Mouse (Mus musculus) hindbrain, postnatal 0 days (tissue): Measurements from ENCODE around the gene Stat2. TPM values are rescaled to one million over a fixed set of nuclear protein-coding genes. Genes with fewer than 3 reads are reported as not detected.
"Not testable (repeated sequence)": the region's sequence is repeated elsewhere in the genome, so short reads cannot be mapped to it uniquely, and the experiment has no call there.

Source experiments
- ATAC-seq: fragments of 200-750 bp; cut with Nextera tagmentation; 2 replicates; pipeline ENCODE4 v1.8.0; 2017; ENCODE audit warnings: mild to moderate bottlenecking, moderate TSS enrichment, moderate library complexity
- DNase-seq: peaks from one replicate; pipeline ENCODE4 v3.0.0-alpha.2; 2015; ENCODE audit warnings: low spot score
- H3K27ac ChIP-seq: fragments of 300-500 bp; sonication (generic); 2 replicates; pipeline ENCODE4 v1.5.1; 2014; ENCODE audit warnings: mild to moderate bottlenecking
- H3K27me3 ChIP-seq: fragments of 300-500 bp; sonication (generic); 2 replicates; pipeline ENCODE4 v1.6.1; 2014; ENCODE audit warnings: low read length, mixed read lengths; ENCODE audit not compliant: insufficient read depth
- H3K36me3 ChIP-seq: fragments of 300-500 bp; sonication (generic); 2 replicates; pipeline ENCODE4 v1.6.1; 2014; ENCODE audit warnings: low read length, mixed read lengths; ENCODE audit not compliant: insufficient read depth
- H3K4me1 ChIP-seq: fragments of 300-500 bp; sonication (generic); 2 replicates; pipeline ENCODE4 v1.6.1; 2014; ENCODE audit warnings: antibody characterized with exemption, low read length, mixed read lengths; ENCODE audit not compliant: insufficient read depth
- H3K4me2 ChIP-seq: fragments of 300-500 bp; sonication (generic); 2 replicates; pipeline ENCODE4 v1.6.1; 2014; ENCODE audit warnings: low read depth, mild to moderate bottlenecking, low read length, moderate library complexity, mixed read lengths
- H3K4me3 ChIP-seq: fragments of 300-500 bp; sonication (generic); 2 replicates; pipeline ENCODE4 v1.5.1; 2014; ENCODE audit warnings: low read length
- H3K9ac ChIP-seq: fragments of 300-500 bp; sonication (generic); replicated peaks from 2 replicates; pipeline ENCODE4 v1.6.1; 2014; ENCODE audit warnings: mild to moderate bottlenecking, low read length, moderate library complexity, mixed read lengths
- H3K9me3 ChIP-seq: fragments of 300-500 bp; sonication (generic); 2 replicates; pipeline ENCODE4 v1.6.1; 2016; ENCODE audit warnings: low read length, mixed read lengths
- CTCF ChIP-seq: IDR thresholded peaks from 2 replicates; pipeline ENCODE4 v1.5.1; 2016; ENCODE audit warnings: antibody characterized with exemption, control low read depth, low read depth
- WGBS: fragments of 180-500 bp; shearing (Covaris S2); extraction: QIAGEN DNeasy Blood & Tissue Kit; methylation state at CpG from one replicate; pipeline ENCODE4 v1.1.7; 2014; 5-methylcytosine and 5-hydroxymethylcytosine counted together
- polyA plus RNA-seq: library from polyadenylated mRNA; unstranded; fragments of >200 nt; fragmentation: Nextera tagmentation; extraction: Ambion mirVana; gene quantifications from 2 replicates; pipeline ENCODE4 v1.2.1, GENCODE M21; 2015
- total RNA-seq: library from RNA; depleted of rRNA; stranded (reverse); fragments of >200 nt; gene quantifications from 2 replicates; pipeline ENCODE4 v1.2.3, GENCODE M21; 2014

Stat2 gene
- total and polyA plus RNA-seq, 2 experiments from 2014 or later = 8.5 to 9.7 TPM

DNA sequence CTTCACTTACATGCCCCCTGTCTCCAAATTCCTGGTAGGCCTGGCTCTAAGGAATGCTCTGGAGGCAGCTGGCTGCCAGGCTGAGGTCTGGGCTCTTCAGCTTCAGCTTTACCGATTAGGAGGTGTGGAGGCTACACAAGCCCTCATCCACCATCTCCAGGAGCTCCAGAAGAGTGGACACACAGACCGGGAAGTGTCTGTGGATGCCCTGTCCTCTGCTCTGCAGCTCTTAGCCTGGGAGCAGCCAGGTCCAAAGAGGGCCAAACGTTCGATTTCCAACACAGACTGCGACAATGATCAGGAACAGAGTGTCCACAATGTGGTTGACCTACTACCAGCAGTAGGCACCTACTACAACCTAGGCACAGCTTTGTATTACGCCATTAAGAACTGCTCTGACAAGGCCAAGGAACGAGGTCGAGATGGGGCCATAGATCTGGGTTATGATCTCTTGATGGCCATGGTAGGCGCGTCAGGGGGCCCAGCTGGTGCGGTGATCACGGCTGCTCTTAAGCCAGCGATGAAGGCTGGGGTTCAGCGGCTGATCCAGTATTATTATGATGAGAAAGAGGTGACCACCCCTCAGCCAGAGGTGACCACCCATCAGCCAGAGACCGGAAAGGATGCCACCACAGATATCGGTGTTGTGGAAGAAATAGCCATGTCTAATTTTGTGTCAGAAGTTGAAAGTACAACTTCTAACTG is 1.0 kb upstream of the Stat2 start:
- Histone ChIP-seq H3K36me3 (no peaks in the 10 kb centered on the region), H3K27me3 (no peaks in the 10 kb centered on the region), H3K4me3 (peak overlapping the region; percentile 83; the same call in 1 of the 2 replicates), H3K9me3 (no peaks in the 10 kb centered on the region), H3K27ac (0 out of 2 replicates have a peak overlapping the region, but pooled peaks have one; percentile 67), H3K9ac (peak overlapping the region; percentile 72; the same call in 1 of the 2 replicates), H3K4me2 (peak overlapping the region; percentile 69), H3K4me1 (no peaks in the 10 kb centered on the region)
- TF ChIP-seq CTCF = no peak
- 92% methylated on average over 16 of the region's 16 CpGs for WGBS
- ATAC-seq (no peak), DNase-seq (no peak)

DNA sequence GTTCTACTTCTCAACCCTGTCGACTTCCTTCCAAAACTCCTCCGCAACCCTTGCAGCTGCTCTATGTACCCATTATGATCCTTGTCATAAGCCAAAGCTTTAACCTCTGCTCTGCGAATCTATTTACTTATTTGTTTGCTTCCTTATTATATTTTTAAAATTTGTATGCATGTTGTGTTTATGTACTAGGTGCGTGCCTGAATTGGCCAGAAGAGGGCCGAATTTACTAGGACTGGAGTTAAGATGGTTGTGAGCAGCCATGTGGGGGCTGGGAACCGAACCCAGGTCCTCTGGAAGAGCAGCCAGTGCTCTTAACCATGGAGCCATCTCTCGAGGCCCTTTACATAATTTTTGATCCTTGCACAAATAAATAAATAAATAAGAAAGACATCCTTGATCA is 507 bp downstream of the Stat2 start:
- ATAC-seq = no peak
- Histone ChIP-seq H3K4me2 (peak overlapping the region; percentile 69), H3K27me3 (no peaks in the 10 kb centered on the region), H3K9me3 (no peaks in the 10 kb centered on the region), H3K27ac (peak overlapping the region; percentile 82), H3K36me3 (no peaks in the 10 kb centered on the region), H3K4me3 (peak overlapping the region; percentile 83), H3K4me1 (no peaks in the 10 kb centered on the region), H3K9ac (peak overlapping the region; percentile 72)
- peak; percentile 43 for TF ChIP-seq CTCF
- WGBS = 43% methylated on average over 7 of the region's 7 CpGs
- peak; percentile 5 for DNase-seq

DNA sequence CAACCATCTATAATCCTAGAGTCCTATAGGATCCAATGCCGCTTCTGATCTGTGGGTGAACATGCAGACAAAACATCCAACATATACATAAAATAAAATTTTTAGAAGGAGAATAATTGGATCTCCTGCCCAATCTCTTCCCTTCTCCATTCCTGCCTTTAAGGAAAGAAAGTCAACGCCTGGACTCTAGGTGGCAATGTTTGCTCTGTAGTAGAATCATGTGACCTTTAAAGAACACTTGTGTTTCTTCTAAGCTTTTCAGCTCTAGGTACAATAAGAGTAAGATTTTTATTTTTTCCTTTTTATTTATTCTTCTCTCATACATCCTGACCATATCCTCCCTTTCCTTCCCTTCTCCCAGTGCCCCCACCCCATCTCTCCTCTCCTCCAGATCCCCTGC is 1.5 kb downstream of the Stat2 start:
- Histone ChIP-seq H3K36me3 (no peaks in the 10 kb centered on the region), H3K27me3 (no peaks in the 10 kb centered on the region), H3K9me3 (no peaks in the 10 kb centered on the region), H3K4me1 (no peaks in the 10 kb centered on the region), H3K27ac (no peak overlapping the region), H3K4me2 (no peak overlapping the region), H3K9ac (no peak overlapping the region), H3K4me3 (no peak overlapping the region)
- DNase-seq (no peak), ATAC-seq (no peak)
- TF ChIP-seq CTCF = peak; percentile 41
- 71% methylated on average over 2 of the region's 2 CpGs for WGBS

DNA sequence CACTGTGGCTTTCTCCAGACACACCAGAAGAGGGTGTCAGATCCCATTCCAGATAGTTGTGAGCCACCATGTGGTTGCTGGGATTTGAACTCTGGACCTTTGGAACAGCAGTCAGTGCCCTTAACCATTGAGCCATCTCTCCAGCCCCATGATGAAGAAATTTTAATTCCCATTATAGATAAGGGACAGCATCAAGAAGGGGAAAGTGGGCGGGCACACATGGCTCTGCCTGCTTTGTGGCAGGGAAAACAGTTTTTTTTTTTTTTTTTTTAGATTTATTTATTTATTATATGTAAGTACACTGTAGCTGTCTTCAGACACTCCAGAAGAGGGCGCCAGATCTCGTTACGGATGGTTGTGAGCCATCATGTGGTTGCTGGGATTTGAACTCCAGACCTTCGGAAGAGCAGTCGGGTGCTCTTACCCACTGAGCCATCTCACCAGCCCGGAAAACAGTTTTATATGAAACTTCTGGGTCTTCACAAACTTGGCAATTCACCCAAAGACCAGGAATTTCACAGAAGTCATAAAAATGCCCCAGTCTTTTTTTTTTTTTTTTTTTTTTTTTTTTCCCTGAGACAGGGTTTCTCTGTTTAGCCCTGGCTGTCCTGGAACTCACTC is 2.6 kb downstream of the Stat2 start:
- H3K27ac ChIP-seq, DNase-seq, H3K4me2 ChIP-seq, H3K4me1 ChIP-seq, ATAC-seq, H3K27me3 ChIP-seq, H3K9me3 ChIP-seq, H3K4me3 ChIP-seq, H3K9ac ChIP-seq, H3K36me3 ChIP-seq: not testable (repeated sequence)
- WGBS = 93% methylated on average over 4 of the region's 7 CpGs

DNA sequence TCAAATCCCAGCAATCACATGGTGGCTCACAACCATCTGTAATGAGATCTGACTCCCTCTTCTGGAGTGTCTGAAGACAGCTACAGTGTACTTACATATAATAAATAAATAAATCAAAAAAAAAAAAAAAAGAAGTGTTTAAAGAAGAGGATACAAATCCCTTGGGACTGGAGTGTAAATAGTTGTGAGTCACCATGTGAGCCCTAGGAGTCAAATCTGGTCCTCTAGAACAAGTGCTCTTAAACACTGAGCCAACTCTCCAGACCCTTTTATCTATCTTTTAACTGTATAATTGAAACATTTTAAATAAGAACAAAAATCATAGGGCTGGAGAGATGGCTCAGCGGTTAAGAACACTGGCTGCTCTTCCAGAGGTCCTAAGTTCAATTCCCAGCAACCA is 5.0 kb downstream of the Stat2 start:
- H3K9ac ChIP-seq, DNase-seq, H3K4me2 ChIP-seq, H3K27ac ChIP-seq, H3K9me3 ChIP-seq, H3K27me3 ChIP-seq, H3K4me1 ChIP-seq, H3K4me3 ChIP-seq, ATAC-seq: not testable (repeated sequence)
- WGBS = 100% methylated on average over 1 of the region's 1 CpGs
- H3K36me3 ChIP-seq = peaks cover 10% of the 10 kb centered on the region; the same call in 1 of the 2 replicates

DNA sequence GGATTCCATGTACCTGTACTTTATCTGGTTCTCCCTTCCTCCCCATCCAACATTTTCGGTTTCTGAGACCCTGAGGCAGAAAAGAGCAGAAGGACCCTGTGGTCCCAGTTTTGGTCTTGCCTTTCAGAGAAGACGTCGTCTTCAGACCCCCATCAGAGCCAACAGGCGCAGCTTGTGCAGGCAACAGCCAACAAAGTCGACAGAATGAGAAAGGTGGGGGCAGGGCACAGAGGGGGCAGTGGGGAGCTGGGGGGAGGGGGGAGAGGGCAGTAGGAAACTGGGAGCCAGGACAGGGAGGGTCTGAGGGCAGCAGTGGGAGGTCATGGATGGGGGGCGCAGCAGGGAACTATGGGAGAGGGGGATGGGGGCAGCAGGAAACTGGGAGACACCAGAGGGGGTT is 7.8 kb downstream of the Stat2 start:
- WGBS = 61% methylated on average over 6 of the region's 6 CpGs
- no peaks in the 10 kb centered on the region for H3K4me1 ChIP-seq
- no peaks in the 10 kb centered on the region for H3K27me3 ChIP-seq
- no peak overlapping the region for H3K4me3 ChIP-seq
- TF ChIP-seq CTCF = no peak
- H3K9ac ChIP-seq = no peak overlapping the region
- peaks cover 30% of the 10 kb centered on the region for H3K36me3 ChIP-seq
- ATAC-seq (no peak), DNase-seq (no peak)
- no peaks in the 10 kb centered on the region for H3K9me3 ChIP-seq
- H3K27ac ChIP-seq = no peak overlapping the region
- H3K4me2 ChIP-seq = no peak overlapping the region

DNA sequence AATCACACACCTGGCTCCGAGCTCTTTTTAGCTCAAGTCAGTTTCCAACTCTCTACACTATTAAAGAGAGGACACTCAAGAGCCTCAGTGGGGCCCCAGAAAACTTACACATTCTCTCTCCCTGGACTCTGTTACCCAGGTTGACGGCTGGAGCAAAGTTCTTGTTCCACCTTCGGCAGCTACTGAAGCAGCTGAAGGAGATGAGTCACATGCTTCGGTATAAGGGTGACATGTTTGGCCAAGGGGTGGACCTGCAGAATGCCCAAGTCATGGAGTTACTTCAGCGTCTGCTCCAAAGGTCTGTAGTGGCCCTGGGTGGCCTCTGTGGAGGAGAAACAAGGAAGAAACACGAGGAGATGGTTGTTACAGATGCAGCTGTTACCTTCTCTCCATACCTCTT is 10.6 kb downstream of the Stat2 start:
- Histone ChIP-seq H3K36me3 (peaks cover 40% of the 10 kb centered on the region), H3K27me3 (no peaks in the 10 kb centered on the region), H3K4me1 (no peaks in the 10 kb centered on the region), H3K27ac (no peak overlapping the region), H3K4me2 (no peak overlapping the region), H3K9ac (no peak overlapping the region), H3K9me3 (no peaks in the 10 kb centered on the region), H3K4me3 (no peak overlapping the region)
- no peak for TF ChIP-seq CTCF
- WGBS = 87% methylated on average over 6 of the region's 6 CpGs
- ATAC-seq = no peak
- DNase-seq = no peak
